Mouse (Mus musculus): Measurements from ENCODE around the gene Olfr372. TPM values are rescaled to one million over a fixed set of nuclear protein-coding genes. Genes with fewer than 3 reads are reported as not detected.
A peak's percentile ranks its signal among the peaks of the same experiment; 100 is the strongest.
"Not testable (repeated sequence)": the region's sequence is repeated elsewhere in the genome, so short reads cannot be mapped to it uniquely, and the experiment has no call there.

Olfr372 gene
- polyA plus RNA-seq, 1 experiment from 2014 or later, result not detected

- Histone ChIP-seq H3K4me2 (ENCODE audit: low read depth, low read length) (no peak overlapping the region), H3K4me1 (ENCODE audit: control insufficient read depth, insufficient read depth, low read length) (no peaks in the 10 kb centered on the region), H3K36me3 (ENCODE audit: control insufficient read depth, insufficient read depth, low read length) (no peaks in the 10 kb centered on the region), H3K9me3 (ENCODE audit: control insufficient read depth, low read length) (no peaks in the 10 kb centered on the region), H3K27ac (ENCODE audit: low read length) (no peak overlapping the region), H3K27me3 (replicated peaks; ENCODE audit: control insufficient read depth, insufficient read depth, low read length) (no peaks in the 10 kb centered on the region), H3K4me3 (ENCODE audit: low read length) (no peak overlapping the region), H3K9ac (ENCODE audit: low read depth, low read length) (no peak overlapping the region)
- ATAC-seq, result no peak
- WGBS, result 80% methylated on average over 2 of the region's 2 CpGs
These were observed 22.9 kb upstream of the Olfr372 start for GRCm38 (mm10) chr8:72018141-72018540.

DNA sequence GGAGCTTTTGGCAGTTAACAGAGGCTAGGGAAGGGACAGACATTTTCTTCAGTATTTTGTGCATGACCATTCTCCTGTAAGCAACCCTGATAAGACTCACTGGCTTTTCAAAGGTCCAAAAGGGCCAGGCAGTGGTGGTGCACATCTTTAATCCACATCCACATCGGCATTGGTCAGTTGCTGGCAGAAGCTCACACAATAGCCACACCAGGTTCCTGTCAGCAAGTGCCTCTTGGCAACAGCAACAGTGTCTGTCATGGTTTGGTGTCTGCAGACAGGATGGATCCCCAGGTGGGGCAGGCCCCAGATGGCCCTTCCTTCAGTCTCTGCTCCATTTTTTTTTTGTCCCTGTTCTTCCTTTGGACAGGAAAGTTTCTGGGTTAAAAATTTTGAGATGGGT, 22.0 kb upstream of the Olfr372 start:
- ATAC-seq; H3K4me3 ChIP-seq (ENCODE audit: low read length): not testable (repeated sequence)
- 97% methylated on average over 1 of the region's 1 CpGs for WGBS

GRCm38 (mm10) chr8:72019816-72020215, 21.2 kb upstream of the Olfr372 start:
- Histone ChIP-seq H3K4me1 (ENCODE audit: control insufficient read depth, insufficient read depth, low read length) (no peaks in the 10 kb centered on the region), H3K4me3 (ENCODE audit: low read length) (no peak overlapping the region), H3K27me3 (replicated peaks; ENCODE audit: control insufficient read depth, insufficient read depth, low read length) (no peaks in the 10 kb centered on the region), H3K36me3 (ENCODE audit: control insufficient read depth, insufficient read depth, low read length) (no peaks in the 10 kb centered on the region), H3K27ac (ENCODE audit: low read length) (no peak overlapping the region), H3K9me3 (ENCODE audit: control insufficient read depth, low read length) (no peaks in the 10 kb centered on the region), H3K9ac (ENCODE audit: low read depth, low read length) (no peak overlapping the region), H3K4me2 (ENCODE audit: low read depth, low read length) (no peak overlapping the region)
- no peak for ATAC-seq
- WGBS, result 67% methylated on average over 2 of the region's 2 CpGs

More for the DNA sequence above, 22.0 kb upstream of the Olfr372 start:
- H3K27ac ChIP-seq (ENCODE audit: low read length); H3K4me1 ChIP-seq (ENCODE audit: control insufficient read depth, insufficient read depth, low read length); H3K36me3 ChIP-seq (ENCODE audit: control insufficient read depth, insufficient read depth, low read length); H3K4me2 ChIP-seq (ENCODE audit: low read depth, low read length); H3K27me3 ChIP-seq (replicated peaks; ENCODE audit: control insufficient read depth, insufficient read depth, low read length); H3K9me3 ChIP-seq (ENCODE audit: control insufficient read depth, low read length); H3K9ac ChIP-seq (ENCODE audit: low read depth, low read length): not testable (repeated sequence)

DNA sequence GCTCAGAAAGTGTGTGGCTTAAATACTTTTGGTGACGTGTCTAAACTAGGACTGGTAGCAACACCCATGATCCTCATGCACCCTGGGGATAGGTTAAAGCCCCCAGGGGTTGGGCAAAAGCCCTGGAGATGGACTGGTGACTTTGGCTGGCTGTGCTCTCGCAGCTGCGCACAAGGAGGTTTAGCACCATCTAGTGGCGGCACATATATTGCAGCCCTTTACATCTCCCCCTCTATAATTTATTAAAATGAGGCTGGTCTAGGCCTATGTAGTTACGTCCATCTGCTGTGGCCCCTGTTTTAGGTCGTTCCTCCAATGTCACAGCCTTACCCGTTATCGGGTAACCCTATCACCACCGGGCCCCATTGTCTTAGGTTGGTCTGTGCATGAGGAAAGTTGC, 16.1 kb upstream of the Olfr372 start:
- not testable (repeated sequence) for H3K9ac ChIP-seq (ENCODE audit: low read depth, low read length); H3K9me3 ChIP-seq (ENCODE audit: control insufficient read depth, low read length); H3K27ac ChIP-seq (ENCODE audit: low read length); H3K4me2 ChIP-seq (ENCODE audit: low read depth, low read length); ATAC-seq; H3K4me3 ChIP-seq (ENCODE audit: low read length); H3K36me3 ChIP-seq (ENCODE audit: control insufficient read depth, insufficient read depth, low read length); H3K4me1 ChIP-seq (ENCODE audit: control insufficient read depth, insufficient read depth, low read length); H3K27me3 ChIP-seq (replicated peaks; ENCODE audit: control insufficient read depth, insufficient read depth, low read length)
- WGBS, result 27% methylated on average over 3 of the region's 9 CpGs

DNA sequence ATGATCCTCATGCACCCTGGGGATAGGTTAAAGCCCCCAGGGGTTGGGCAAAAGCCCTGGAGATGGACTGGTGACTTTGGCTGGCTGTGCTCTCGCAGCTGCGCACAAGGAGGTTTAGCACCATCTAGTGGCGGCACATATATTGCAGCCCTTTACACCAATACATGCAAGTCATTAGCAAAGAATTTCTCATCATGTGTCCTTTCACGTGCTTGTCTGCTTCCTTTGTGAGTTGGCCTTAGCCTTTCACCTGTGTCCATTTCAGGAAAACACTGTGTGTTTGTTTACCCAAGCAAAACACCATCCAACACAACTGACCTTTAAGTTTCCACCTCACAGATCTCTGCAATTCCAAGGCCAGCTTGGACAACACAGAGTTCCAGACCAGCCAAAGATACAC, 8.1 kb upstream of the Olfr372 start:
- not testable (repeated sequence) for H3K4me2 ChIP-seq (ENCODE audit: low read depth, low read length); ATAC-seq; H3K9me3 ChIP-seq (ENCODE audit: control insufficient read depth, low read length); H3K9ac ChIP-seq (ENCODE audit: low read depth, low read length); H3K27ac ChIP-seq (ENCODE audit: low read length); H3K36me3 ChIP-seq (ENCODE audit: control insufficient read depth, insufficient read depth, low read length); H3K4me1 ChIP-seq (ENCODE audit: control insufficient read depth, insufficient read depth, low read length); H3K4me3 ChIP-seq (ENCODE audit: low read length); H3K27me3 ChIP-seq (replicated peaks; ENCODE audit: control insufficient read depth, insufficient read depth, low read length)
- WGBS, result 56% methylated on average over 4 of the region's 4 CpGs

DNA sequence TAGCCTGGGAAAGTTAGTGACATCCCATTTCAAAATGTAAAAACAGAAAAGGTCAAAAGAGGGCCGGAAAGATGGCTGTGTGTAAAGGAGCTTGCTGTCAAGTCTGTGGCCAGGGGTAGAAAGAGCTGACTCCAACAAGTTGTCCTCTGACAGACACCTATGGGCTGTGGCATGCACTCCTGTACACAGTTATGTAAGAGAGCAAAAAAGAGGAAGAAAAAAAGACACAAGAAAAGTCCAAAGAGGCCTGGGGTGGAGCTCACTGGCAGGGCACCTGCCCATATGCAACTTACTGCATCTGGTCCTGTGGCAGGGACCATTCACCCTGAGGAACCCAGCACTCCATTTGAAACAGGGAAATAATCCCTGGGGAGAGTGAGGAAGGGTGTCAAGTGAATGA, 1.5 kb downstream of the Olfr372 start:
- no peak overlapping the region for H3K4me3 ChIP-seq (ENCODE audit: low read length)
- no peaks in the 10 kb centered on the region for H3K4me1 ChIP-seq (ENCODE audit: control insufficient read depth, insufficient read depth, low read length)
- H3K27ac ChIP-seq (ENCODE audit: low read length), result no peak overlapping the region
- H3K36me3 ChIP-seq (ENCODE audit: control insufficient read depth, insufficient read depth, low read length), result no peaks in the 10 kb centered on the region
- no peak overlapping the region for H3K4me2 ChIP-seq (ENCODE audit: low read depth, low read length)
- no peaks in the 10 kb centered on the region for H3K9me3 ChIP-seq (ENCODE audit: control insufficient read depth, low read length)
- no peaks in the 10 kb centered on the region for H3K27me3 ChIP-seq (replicated peaks; ENCODE audit: control insufficient read depth, insufficient read depth, low read length)
- H3K9ac ChIP-seq (ENCODE audit: low read depth, low read length), result no peak overlapping the region
- 94% methylated on average over 1 of the region's 1 CpGs for WGBS
- no peak for ATAC-seq

GRCm38 (mm10) chr8:72054633-72055032, 13.6 kb downstream of the Olfr372 start:
- not testable (repeated sequence) for H3K36me3 ChIP-seq (ENCODE audit: control insufficient read depth, insufficient read depth, low read length); H3K27ac ChIP-seq (ENCODE audit: low read length); H3K9me3 ChIP-seq (ENCODE audit: control insufficient read depth, low read length); H3K27me3 ChIP-seq (replicated peaks; ENCODE audit: control insufficient read depth, insufficient read depth, low read length); H3K4me1 ChIP-seq (ENCODE audit: control insufficient read depth, insufficient read depth, low read length); H3K4me2 ChIP-seq (ENCODE audit: low read depth, low read length); H3K9ac ChIP-seq (ENCODE audit: low read depth, low read length); H3K4me3 ChIP-seq (ENCODE audit: low read length)
- ATAC-seq, result peak; percentile 74; the same call in 1 of the 2 replicates

DNA sequence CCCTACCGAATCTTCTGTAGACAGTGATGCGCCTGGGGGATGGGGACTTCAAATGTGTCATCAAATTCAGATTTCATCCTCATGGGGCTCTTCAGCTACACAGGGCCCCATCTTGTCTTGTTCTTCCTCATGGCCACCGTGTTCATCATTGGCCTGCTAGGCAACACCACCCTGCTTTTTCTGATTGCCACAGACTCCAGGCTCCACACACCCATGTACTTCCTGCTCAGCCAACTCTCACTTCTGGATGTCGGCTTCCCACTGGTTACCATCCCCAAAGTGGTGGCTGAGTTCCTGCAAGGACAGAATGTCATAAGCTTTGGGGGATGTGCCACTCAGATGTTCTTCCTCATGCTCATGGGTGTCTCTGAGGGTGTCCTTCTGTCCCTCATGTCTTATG, 16.6 kb downstream of the Olfr372 start:
- not testable (repeated sequence) for ATAC-seq
- 85% methylated on average over 3 of the region's 4 CpGs for WGBS

GRCm38 (mm10) chr8:72066819-72067399, 25.9 kb downstream of the Olfr372 start:
- not testable (repeated sequence) for H3K36me3 ChIP-seq (ENCODE audit: control insufficient read depth, insufficient read depth, low read length); H3K9ac ChIP-seq (ENCODE audit: low read depth, low read length); H3K27me3 ChIP-seq (replicated peaks; ENCODE audit: control insufficient read depth, insufficient read depth, low read length); H3K4me3 ChIP-seq (ENCODE audit: low read length); ATAC-seq; H3K9me3 ChIP-seq (ENCODE audit: control insufficient read depth, low read length); H3K27ac ChIP-seq (ENCODE audit: low read length); H3K4me2 ChIP-seq (ENCODE audit: low read depth, low read length); H3K4me1 ChIP-seq (ENCODE audit: control insufficient read depth, insufficient read depth, low read length)
- WGBS, result 100% methylated on average over 1 of the region's 1 CpGs

More for the DNA sequence above, 16.6 kb downstream of the Olfr372 start:
- H3K4me2 ChIP-seq (ENCODE audit: low read depth, low read length); H3K27ac ChIP-seq (ENCODE audit: low read length); H3K27me3 ChIP-seq (replicated peaks; ENCODE audit: control insufficient read depth, insufficient read depth, low read length); H3K9ac ChIP-seq (ENCODE audit: low read depth, low read length); H3K36me3 ChIP-seq (ENCODE audit: control insufficient read depth, insufficient read depth, low read length); H3K9me3 ChIP-seq (ENCODE audit: control insufficient read depth, low read length); H3K4me3 ChIP-seq (ENCODE audit: low read length); H3K4me1 ChIP-seq (ENCODE audit: control insufficient read depth, insufficient read depth, low read length): not testable (repeated sequence)

DNA sequence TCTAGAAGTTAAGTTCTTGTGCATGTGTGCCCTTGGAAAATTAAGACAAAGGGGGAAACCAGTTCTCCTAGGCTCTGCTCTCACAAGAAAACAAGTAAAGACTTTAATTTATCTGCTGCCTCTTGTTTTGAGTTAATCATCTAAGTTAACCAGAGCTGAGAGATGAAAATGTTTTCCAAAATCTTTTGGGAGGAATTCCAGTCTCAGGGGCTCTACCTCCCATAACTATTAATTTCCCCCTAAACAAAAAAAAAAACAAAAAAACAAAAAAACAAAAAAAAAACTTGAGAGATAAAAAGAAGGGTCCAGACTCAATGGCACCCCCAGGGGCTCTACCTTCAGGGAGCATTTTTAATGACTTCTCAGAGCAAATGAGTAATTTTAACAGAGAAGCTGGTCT, 41.9 kb downstream of the Olfr372 start, which contains the start of gene Olfr373:
Gene Olfr373, plus strand, starts transcription at position 301 of the 400 bp plus-strand sequence.
- not testable (repeated sequence) for ATAC-seq; H3K4me3 ChIP-seq (ENCODE audit: low read length); H3K36me3 ChIP-seq (ENCODE audit: control insufficient read depth, insufficient read depth, low read length); H3K4me2 ChIP-seq (ENCODE audit: low read depth, low read length); H3K9ac ChIP-seq (ENCODE audit: low read depth, low read length); H3K4me1 ChIP-seq (ENCODE audit: control insufficient read depth, insufficient read depth, low read length); H3K9me3 ChIP-seq (ENCODE audit: control insufficient read depth, low read length); H3K27ac ChIP-seq (ENCODE audit: low read length); H3K27me3 ChIP-seq (replicated peaks; ENCODE audit: control insufficient read depth, insufficient read depth, low read length)
